Mouse (Mus musculus): ENCODE data around the gene Gm20388.
A peak's percentile ranks its signal among the peaks of the same experiment; 100 is the strongest.
"Not testable (repeated sequence)": the region's sequence is repeated elsewhere in the genome, so short reads cannot be mapped to it uniquely, and the experiment has no call there.

Gene Gm20388

GRCm38 (mm10) chr8:120313674-120314073 lies 403.0 kb downstream of the Gm20388 start:
- no peak for DNase-seq (ENCODE audit: low read depth, low spot score)

- no peak for DNase-seq (ENCODE audit: low read depth, low spot score)
Observed at GRCm38 (mm10) chr8:120314932-120315331, 404.3 kb downstream of the Gm20388 start.

- DNase-seq (ENCODE audit: low read depth, low spot score): no peak
Observed at GRCm38 (mm10) chr8:120315644-120316043, 405.0 kb downstream of the Gm20388 start.

GRCm38 (mm10) chr8:120316707-120317106 lies 406.1 kb downstream of the Gm20388 start:
- DNase-seq (ENCODE audit: low read depth, low spot score): no peak

GRCm38 (mm10) chr8:120317118-120317824 lies 406.6 kb downstream of the Gm20388 start:
- peak; percentile 43 for DNase-seq (ENCODE audit: low read depth, low spot score)

GRCm38 (mm10) chr8:120318476-120318991 lies 407.9 kb downstream of the Gm20388 start:
- no peak for DNase-seq (ENCODE audit: low read depth, low spot score)

- peak; percentile 88 for DNase-seq (ENCODE audit: low read depth, low spot score)
Observed at GRCm38 (mm10) chr8:120319449-120319848, 408.8 kb downstream of the Gm20388 start.

GRCm38 (mm10) chr8:120320146-120320545 lies 409.5 kb downstream of the Gm20388 start:
- no peak for DNase-seq (ENCODE audit: low read depth, low spot score)

GRCm38 (mm10) chr8:120321724-120322123 lies 411.1 kb downstream of the Gm20388 start:
- DNase-seq (ENCODE audit: low read depth, low spot score): no peak

GRCm38 (mm10) chr8:120322956-120323448 lies 412.4 kb downstream of the Gm20388 start:
- peak; percentile 94 for DNase-seq (ENCODE audit: low read depth, low spot score)

GRCm38 (mm10) chr8:120324555-120324954 lies 413.9 kb downstream of the Gm20388 start:
- peak; percentile 75 for DNase-seq (ENCODE audit: low read depth, low spot score)

GRCm38 (mm10) chr8:120325172-120325767 lies 414.6 kb downstream of the Gm20388 start:
- DNase-seq (ENCODE audit: low read depth, low spot score): no peak

GRCm38 (mm10) chr8:120327131-120327554 lies 416.5 kb downstream of the Gm20388 start:
- peak; percentile 65 for DNase-seq (ENCODE audit: low read depth, low spot score)

- no peak for DNase-seq (ENCODE audit: low read depth, low spot score)
Observed at GRCm38 (mm10) chr8:120328361-120329022, 417.9 kb downstream of the Gm20388 start.

- peak; percentile 85 for DNase-seq (ENCODE audit: low read depth, low spot score)
Observed at GRCm38 (mm10) chr8:120329030-120329748, 418.5 kb downstream of the Gm20388 start.

GRCm38 (mm10) chr8:120331027-120331426 lies 420.4 kb downstream of the Gm20388 start:
- no peak for DNase-seq (ENCODE audit: low read depth, low spot score)

GRCm38 (mm10) chr8:120332379-120333229 lies 422.0 kb downstream of the Gm20388 start:
- DNase-seq (ENCODE audit: low read depth, low spot score): no peak

- no peak for DNase-seq (ENCODE audit: low read depth, low spot score)
Observed at GRCm38 (mm10) chr8:120333681-120334080, 423.0 kb downstream of the Gm20388 start.

- not testable (repeated sequence) for DNase-seq (ENCODE audit: low read depth, low spot score)
Observed at GRCm38 (mm10) chr8:120334261-120334660, 423.6 kb downstream of the Gm20388 start.

GRCm38 (mm10) chr8:120334878-120335261 lies 424.2 kb downstream of the Gm20388 start:
- DNase-seq (ENCODE audit: low read depth, low spot score): peak; percentile 71
